Mouse (Mus musculus) heart, embryonic 16.5 days (tissue): ENCODE measurements around the gene Gm11549. TPM values are rescaled to one million over a fixed set of nuclear protein-coding genes. Genes with fewer than 3 reads are reported as not detected.

Experiments
- ATAC-seq: fragments of 200-750 bp; cut with Nextera tagmentation; replicated peaks from 2 replicates; pipeline ENCODE4 v1.8.0; 2017; ENCODE audit warnings: moderate number of reproducible peaks; ENCODE audit not compliant: insufficient read depth, low FRiP score; ENCODE audit errors: extremely low read depth
- H3K27ac ChIP-seq: fragments of 300-500 bp; sonication (generic); 2 replicates; pipeline ENCODE4 v1.5.1; 2014; ENCODE audit warnings: mild to moderate bottlenecking, low read length, control low read depth, moderate library complexity
- H3K27me3 ChIP-seq: fragments of 300-500 bp; sonication (generic); 2 replicates; pipeline ENCODE4 v1.6.1; 2014; ENCODE audit warnings: low read length, mixed read lengths; ENCODE audit not compliant: control insufficient read depth, insufficient read depth
- H3K36me3 ChIP-seq: fragments of 300-500 bp; sonication (generic); 2 replicates; pipeline ENCODE4 v1.6.1; 2014; ENCODE audit not compliant: control insufficient read depth, insufficient read depth
- H3K4me1 ChIP-seq: fragments of 300-500 bp; sonication (generic); 2 replicates; pipeline ENCODE4 v1.6.1; 2014; ENCODE audit warnings: low read length, mixed read lengths; ENCODE audit not compliant: control insufficient read depth, insufficient read depth
- H3K4me2 ChIP-seq: fragments of 300-500 bp; sonication (generic); 2 replicates; pipeline ENCODE4 v1.6.1; 2014; ENCODE audit warnings: low read depth, mild to moderate bottlenecking, control low read depth, low read length
- H3K4me3 ChIP-seq: fragments of 300-500 bp; sonication (generic); 2 replicates; pipeline ENCODE4 v1.5.1; 2014; ENCODE audit warnings: mild to moderate bottlenecking, control low read depth, low read length
- H3K9ac ChIP-seq: fragments of 300-500 bp; sonication (generic); 2 replicates; pipeline ENCODE4 v1.6.1; 2014; ENCODE audit warnings: low read length, control low read depth
- H3K9me3 ChIP-seq: fragments of 300-500 bp; sonication (generic); replicated peaks from 2 replicates; pipeline ENCODE4 v1.6.1; 2016; ENCODE audit warnings: low read length; ENCODE audit not compliant: control insufficient read depth
- whole genome bisulfite sequencing: fragments of 180-500 bp; shearing (Covaris S2); extraction: QIAGEN DNeasy Blood & Tissue Kit; methylation state at CpG from one replicate; pipeline ENCODE4 v1.1.7; 2014; 5-methylcytosine and 5-hydroxymethylcytosine counted together
- polyA plus RNA-seq: library from polyadenylated mRNA; unstranded; fragments of >200 nt; fragmentation: Nextera tagmentation; extraction: Ambion mirVana; gene quantifications from 2 replicates; pipeline ENCODE4 v1.2.1, GENCODE M21; 2015

Gm11549 gene
- polyA plus RNA-seq, 1 experiment from 2014 or later = 0.35 TPM

DNA sequence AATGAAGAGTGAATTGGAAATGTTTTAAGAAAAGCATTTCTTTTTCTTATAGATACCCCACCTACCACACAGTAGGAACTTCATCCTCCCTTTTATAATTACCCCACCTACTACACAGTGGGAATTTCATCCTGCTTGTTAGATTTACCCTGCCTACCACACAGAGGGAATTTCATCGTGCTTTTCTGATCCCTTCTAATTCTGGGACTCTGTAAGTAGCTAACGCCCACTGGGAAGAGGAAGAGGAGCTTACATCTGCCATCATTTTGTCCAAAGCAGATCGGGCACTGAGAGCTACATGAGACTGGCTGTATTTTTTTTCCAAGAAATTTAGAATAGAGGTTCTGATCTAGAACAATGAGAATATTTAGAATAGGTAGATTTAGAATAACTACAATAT lies 23.3 kb upstream of the Gm11549 start:
- no peak for ATAC-seq
- no peaks in the 10 kb centered on the region for H3K27me3 ChIP-seq
- no peak overlapping the region for H3K4me3 ChIP-seq
- no peaks in the 10 kb centered on the region for H3K36me3 ChIP-seq
- WGBS = 69% methylated on average over 3 of the region's 3 CpGs
- H3K27ac ChIP-seq = no peak overlapping the region
- H3K4me1 ChIP-seq = no peaks in the 10 kb centered on the region
- no peak overlapping the region for H3K9ac ChIP-seq
- H3K9me3 ChIP-seq = no peaks in the 10 kb centered on the region
- no peak overlapping the region for H3K4me2 ChIP-seq

DNA sequence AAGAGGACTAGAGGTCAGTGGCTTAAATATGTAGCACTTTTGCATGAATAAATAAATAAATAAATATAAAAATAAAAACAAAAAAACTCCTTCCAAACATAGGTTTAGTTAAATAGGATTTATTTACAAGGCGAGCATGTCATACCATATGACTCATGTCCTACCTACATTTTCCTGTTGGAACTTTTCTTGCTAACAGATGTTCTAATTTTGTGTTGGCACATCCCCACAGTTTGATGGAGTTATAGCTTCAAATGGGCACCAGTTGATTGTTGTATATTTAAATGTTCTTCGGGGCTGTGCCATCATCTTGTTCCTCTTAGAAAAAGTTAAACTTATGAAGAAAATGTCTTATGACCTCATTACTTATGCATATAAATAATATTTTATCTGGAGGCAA lies 19.8 kb upstream of the Gm11549 start:
- H3K27me3 ChIP-seq = 0 out of 2 replicates have a peak, but pooled peaks cover 2% of the 10 kb centered on the region
- H3K9ac ChIP-seq = no peak overlapping the region
- no peak for ATAC-seq
- no peaks in the 10 kb centered on the region for H3K36me3 ChIP-seq
- no peaks in the 10 kb centered on the region for H3K4me1 ChIP-seq
- H3K4me3 ChIP-seq = no peak overlapping the region
- no peak overlapping the region for H3K27ac ChIP-seq
- WGBS = 73% methylated on average over 2 of the region's 2 CpGs
- H3K4me2 ChIP-seq = no peak overlapping the region
- H3K9me3 ChIP-seq = no peaks in the 10 kb centered on the region

DNA sequence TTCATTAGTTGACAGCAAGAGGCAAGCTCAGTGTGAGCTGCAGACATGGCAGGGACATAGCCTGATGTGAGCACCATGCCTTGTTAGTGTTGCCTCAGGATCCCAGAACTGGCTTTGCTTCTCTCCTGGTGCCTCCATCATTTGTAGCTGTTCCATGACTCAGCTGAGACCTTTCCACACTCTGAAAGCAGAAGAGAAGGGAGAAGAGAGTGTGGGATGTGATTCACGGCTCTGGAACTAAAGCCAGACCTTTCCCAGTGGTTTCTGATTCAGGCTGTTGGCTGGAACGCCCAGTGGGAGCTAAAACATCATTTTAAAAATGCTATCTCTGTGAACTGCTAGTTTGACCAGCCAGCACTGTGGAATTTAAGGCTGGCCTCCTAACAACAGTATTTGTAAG lies 19.1 kb upstream of the Gm11549 start:
- ATAC-seq = no peak
- Histone ChIP-seq H3K9me3 (no peaks in the 10 kb centered on the region), H3K9ac (no peak overlapping the region), H3K27ac (no peak overlapping the region), H3K27me3 (0 out of 2 replicates have a peak, but pooled peaks cover 2% of the 10 kb centered on the region), H3K4me2 (no peak overlapping the region), H3K4me3 (no peak overlapping the region), H3K4me1 (no peaks in the 10 kb centered on the region), H3K36me3 (no peaks in the 10 kb centered on the region)
- 49% methylated on average over 2 of the region's 2 CpGs for WGBS

DNA sequence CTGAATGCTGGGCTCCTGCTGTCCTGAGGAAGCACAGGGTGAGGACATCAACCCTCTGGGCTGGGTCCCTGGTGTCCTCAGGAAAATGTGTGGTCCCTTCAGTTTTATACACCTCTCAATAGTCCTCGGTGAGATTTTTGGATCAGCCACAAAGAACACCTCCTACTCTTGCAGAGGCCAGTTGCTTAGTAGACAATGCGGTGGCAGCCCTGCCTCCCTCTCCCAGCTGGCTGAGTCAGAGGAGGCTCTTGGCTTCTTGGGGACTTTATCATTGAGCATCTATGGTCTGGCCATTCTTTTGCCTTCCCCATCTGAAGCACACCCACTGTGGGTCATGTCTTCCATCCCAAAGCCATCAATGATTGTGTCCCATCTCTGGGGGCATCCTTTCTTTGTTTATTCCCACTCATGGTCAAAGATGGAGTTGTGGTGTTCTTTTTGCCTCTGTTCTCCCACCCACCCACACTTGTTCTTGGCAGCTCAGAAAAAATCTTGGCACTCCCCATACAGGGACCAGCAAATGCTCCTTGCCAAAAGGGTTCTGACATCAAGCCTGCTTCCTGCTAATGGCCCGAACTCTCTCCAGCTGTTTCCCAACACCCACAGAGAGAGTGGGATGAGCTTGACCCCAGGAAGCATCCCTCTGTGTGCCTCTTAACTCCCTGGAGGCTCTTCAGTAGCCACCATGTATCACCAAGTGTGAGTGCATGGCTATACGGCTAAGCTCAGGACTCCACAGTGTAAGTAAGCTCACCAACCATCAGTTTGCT lies 16.3 kb upstream of the Gm11549 start:
- Histone ChIP-seq H3K9me3 (no peaks in the 10 kb centered on the region), H3K36me3 (no peaks in the 10 kb centered on the region), H3K27me3 (0 out of 2 replicates have a peak, but pooled peaks cover 2% of the 10 kb centered on the region), H3K4me1 (peaks cover 6% of the 10 kb centered on the region), H3K4me2 (no peak overlapping the region), H3K4me3 (no peak overlapping the region), H3K9ac (no peak overlapping the region), H3K27ac (no peak overlapping the region)
- no peak for ATAC-seq
- 64% methylated on average over 4 of the region's 4 CpGs for WGBS

DNA sequence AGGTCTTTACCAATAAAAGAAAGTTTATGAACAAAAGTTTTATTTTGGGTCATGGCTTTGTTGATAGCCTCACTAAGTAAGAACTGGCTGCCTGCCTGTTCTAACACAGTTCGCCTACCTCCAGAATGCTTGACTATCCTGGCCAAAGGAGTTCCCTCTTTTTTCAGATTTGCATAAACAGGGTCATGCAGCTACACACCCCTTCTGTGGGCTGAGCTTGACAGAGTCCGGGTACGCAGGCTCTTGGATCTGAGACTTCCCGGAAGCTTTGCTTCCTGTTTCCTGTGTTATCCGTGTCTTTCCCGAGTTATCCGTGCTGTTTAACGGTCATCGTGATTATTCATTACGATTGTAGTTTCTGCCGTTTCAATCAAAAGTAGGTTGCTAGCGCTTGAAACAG lies 14.4 kb upstream of the Gm11549 start:
- 75% methylated on average over 12 of the region's 12 CpGs for WGBS
- Histone ChIP-seq H3K9ac (no peak overlapping the region), H3K27me3 (0 out of 2 replicates have a peak, but pooled peaks cover 2% of the 10 kb centered on the region), H3K4me2 (no peak overlapping the region), H3K4me1 (peaks cover 16% of the 10 kb centered on the region), H3K27ac (no peak overlapping the region), H3K4me3 (no peak overlapping the region), H3K36me3 (no peaks in the 10 kb centered on the region), H3K9me3 (no peaks in the 10 kb centered on the region)
- ATAC-seq = no peak

DNA sequence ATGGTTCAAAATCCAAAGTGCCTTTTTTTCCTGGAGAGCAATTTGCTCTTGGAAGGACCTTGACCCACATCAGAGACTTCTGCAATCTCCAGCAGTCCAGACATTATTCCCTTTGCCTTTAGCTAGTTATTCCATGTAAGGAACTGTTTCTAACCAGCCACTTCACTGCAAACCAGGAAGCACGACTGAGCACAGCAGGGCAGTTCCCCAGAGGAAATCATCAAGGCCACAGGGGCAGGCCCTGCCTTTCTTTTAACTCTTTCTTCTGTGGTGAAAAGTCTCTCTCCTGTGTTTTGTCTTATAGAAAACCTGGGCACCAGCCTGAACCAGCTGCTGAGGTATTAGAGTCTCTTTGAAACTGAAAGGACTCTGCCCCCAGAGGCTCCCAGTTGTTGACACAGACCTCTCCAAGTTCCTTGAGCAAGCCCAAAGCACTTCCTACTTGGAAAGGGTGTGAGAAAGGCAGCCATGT lies 11.6 kb upstream of the Gm11549 start:
- no peaks in the 10 kb centered on the region for H3K36me3 ChIP-seq
- 7% methylated on average over 1 of the region's 1 CpGs for WGBS
- H3K9me3 ChIP-seq = no peaks in the 10 kb centered on the region
- no peak overlapping the region; the same call in 1 of the 2 replicates for H3K9ac ChIP-seq
- H3K4me3 ChIP-seq = no peak overlapping the region
- H3K4me2 ChIP-seq = no peak overlapping the region; the same call in 1 of the 2 replicates
- no peak overlapping the region for H3K27ac ChIP-seq
- H3K4me1 ChIP-seq = peaks cover 26% of the 10 kb centered on the region
- H3K27me3 ChIP-seq = 0 out of 2 replicates have a peak, but pooled peaks cover under 1% of the 10 kb centered on the region
- no peak for ATAC-seq

DNA sequence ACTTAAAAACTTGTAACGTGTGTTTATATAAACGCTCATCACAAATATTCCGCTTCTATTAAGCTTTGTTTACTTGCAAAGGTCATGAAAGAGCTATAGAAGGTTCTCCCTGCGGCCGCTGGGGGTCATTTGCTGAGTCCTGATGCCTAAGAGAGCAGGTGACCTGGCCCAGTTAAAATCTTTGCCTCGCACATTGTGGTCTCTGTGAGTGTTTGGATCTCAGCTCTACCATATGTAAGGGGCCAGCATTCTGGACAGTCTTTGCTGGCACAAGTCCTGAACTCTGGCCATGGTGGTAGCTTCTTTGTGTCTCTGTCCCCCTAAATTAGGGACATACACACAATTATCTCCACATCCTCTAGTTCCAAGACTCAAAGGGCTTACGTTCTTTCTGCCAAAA lies 11.1 kb upstream of the Gm11549 start:
- H3K4me2 ChIP-seq = peak overlapping the region; percentile 55; the same call in 1 of the 2 replicates
- ATAC-seq = no peak

DNA sequence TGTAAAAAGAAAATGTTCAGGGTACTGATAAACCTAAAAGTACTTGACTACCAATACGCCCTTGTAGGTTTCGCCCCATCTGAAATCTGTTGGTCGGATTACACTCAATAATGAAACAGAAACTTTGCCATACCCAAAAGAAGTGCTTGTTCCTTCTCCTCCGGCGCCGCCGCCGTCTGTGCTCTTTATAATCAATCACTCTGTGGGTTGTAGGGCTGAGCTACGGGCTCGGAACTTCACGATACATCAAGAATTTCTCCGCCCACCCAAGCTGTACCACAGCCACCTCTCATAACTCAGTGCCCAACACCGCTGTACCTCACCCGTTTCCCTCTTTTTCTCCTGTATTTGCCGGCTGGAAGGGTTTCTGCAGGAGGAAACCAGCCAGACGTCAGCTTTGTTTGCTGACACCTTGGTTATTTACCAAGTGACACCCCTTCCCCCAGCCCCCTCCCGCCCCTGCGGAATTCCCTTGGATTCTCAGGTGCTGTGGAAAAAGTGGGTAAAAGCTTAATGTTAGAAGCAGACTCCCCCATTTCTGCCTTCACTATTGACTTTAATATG lies 10.4 kb upstream of the Gm11549 start:
- Histone ChIP-seq H3K4me2 (peak overlapping the region; percentile 55), H3K36me3 (no peaks in the 10 kb centered on the region), H3K4me1 (peaks cover 26% of the 10 kb centered on the region), H3K9ac (peak overlapping the region; percentile 39), H3K4me3 (peak overlapping the region; percentile 36), H3K9me3 (no peaks in the 10 kb centered on the region), H3K27ac (no peak overlapping the region), H3K27me3 (no peaks in the 10 kb centered on the region)
- WGBS = 9% methylated on average over 18 of the region's 18 CpGs
- ATAC-seq = no peak

More for the DNA sequence above, 11.1 kb upstream of the Gm11549 start:
- Histone ChIP-seq H3K36me3 (no peaks in the 10 kb centered on the region), H3K9me3 (no peaks in the 10 kb centered on the region), H3K27me3 (no peaks in the 10 kb centered on the region), H3K9ac (no peak overlapping the region; the same call in 1 of the 2 replicates), H3K4me3 (no peak overlapping the region), H3K4me1 (peaks cover 26% of the 10 kb centered on the region), H3K27ac (no peak overlapping the region)
- 56% methylated on average over 7 of the region's 7 CpGs for WGBS

DNA sequence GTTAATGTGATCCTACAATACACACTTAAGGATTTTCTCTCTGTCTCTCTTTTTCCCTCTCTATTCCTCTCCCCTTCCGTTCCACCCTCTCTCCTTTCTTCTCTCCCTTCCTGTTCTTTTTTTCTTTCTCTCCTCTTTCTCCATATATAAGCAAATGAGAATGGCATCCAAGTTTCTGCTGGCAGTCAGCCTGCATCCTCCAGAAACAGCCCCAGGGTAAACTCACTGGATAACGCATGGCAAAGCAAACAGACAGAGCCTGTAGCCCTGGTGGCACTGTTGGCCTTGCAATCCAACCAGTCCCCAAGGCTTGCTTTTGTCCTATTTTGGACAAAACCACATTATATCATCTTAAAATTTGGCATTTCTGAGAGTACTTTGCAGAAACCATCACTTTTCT lies 9.6 kb upstream of the Gm11549 start:
- ATAC-seq = no peak
- Histone ChIP-seq H3K4me2 (peak overlapping the region; percentile 37), H3K27ac (peak overlapping the region; percentile 80), H3K9ac (no peak overlapping the region), H3K27me3 (no peaks in the 10 kb centered on the region), H3K36me3 (no peaks in the 10 kb centered on the region), H3K4me3 (no peak overlapping the region), H3K9me3 (no peaks in the 10 kb centered on the region), H3K4me1 (peaks cover 26% of the 10 kb centered on the region)
- 47% methylated on average over 2 of the region's 2 CpGs for WGBS
